Mouse (Mus musculus): ENCODE data around the gene Atp2b1. TPM values are rescaled to one million over a fixed set of nuclear protein-coding genes. Genes with fewer than 3 reads are reported as not detected.

Gene Atp2b1
- polyA plus RNA-seq, 1 experiment, result 36.2 TPM

- Histone ChIP-seq H3ac (ENCODE audit: control insufficient read depth, insufficient read length) (no peak overlapping the region), H3K36me3 (ENCODE audit: control insufficient read depth, insufficient read depth) (no peaks in the 10 kb centered on the region), H3K4me3 (no peak overlapping the region), H3K27me3 (ENCODE audit: control insufficient read depth, insufficient read depth, insufficient read length) (no peaks in the 10 kb centered on the region), H3K79me2 (ENCODE audit: control insufficient read depth, insufficient read depth) (no peaks in the 10 kb centered on the region), H3K4me2 (ENCODE audit: low read depth) (no peak overlapping the region)
- no peak for TF ChIP-seq CEBPB (IDR thresholded peaks at IDR 0.05; ENCODE audit: insufficient read depth, poor library complexity, severe bottlenecking)
- no peak for TF ChIP-seq MAX (IDR thresholded peaks at IDR 0.05; ENCODE audit: low read depth)
- no peak for TF ChIP-seq MYOD1 (IDR thresholded peaks at IDR 0.05; ENCODE audit: control insufficient read depth in 1 of 3, insufficient read length in 2 of 3, low read depth in 2 of 3)
- TF ChIP-seq REST (IDR thresholded peaks at IDR 0.05; ENCODE audit: insufficient read depth, insufficient read length), result no peak
- TF ChIP-seq SRF (IDR thresholded peaks at IDR 0.05; ENCODE audit: control insufficient read depth, insufficient read length, low read depth), result no peak
- no peak for TF ChIP-seq E2F4 (IDR thresholded peaks at IDR 0.05; ENCODE audit: insufficient read depth)
- no peak for TF ChIP-seq TCF12 (IDR thresholded peaks at IDR 0.05; ENCODE audit: insufficient read depth, poor library complexity, severe bottlenecking)
- no peak for TF ChIP-seq MYOG (IDR thresholded peaks at IDR 0.05; ENCODE audit: control insufficient read depth in 1 of 3, insufficient read depth in 1 of 3, insufficient read length in 2 of 3, low read depth in 2 of 3)
- TF ChIP-seq TCF3 (IDR thresholded peaks at IDR 0.05; ENCODE audit: insufficient read length, low read depth), result no peak
- no peak for TF ChIP-seq USF1 (IDR thresholded peaks at IDR 0.05; ENCODE audit: low read depth)
- no peak for TF ChIP-seq POLR2AphosphoS2 (IDR thresholded peaks at IDR 0.05; ENCODE audit: insufficient read length, low read depth)
- no peak for TF ChIP-seq POLR2A (IDR thresholded peaks at IDR 0.05; ENCODE audit: insufficient read length, low read depth)
Measured at GRCm38 (mm10) chr10:99047551-99047940, 133.3 kb downstream of the Atp2b1 start.

GRCm38 (mm10) chr10:99050093-99050492 is 135.9 kb downstream of the Atp2b1 start:
- Histone ChIP-seq H3ac (ENCODE audit: control insufficient read depth, insufficient read length) (no peak overlapping the region), H3K36me3 (ENCODE audit: control insufficient read depth, insufficient read depth) (no peaks in the 10 kb centered on the region), H3K79me2 (ENCODE audit: control insufficient read depth, insufficient read depth) (no peaks in the 10 kb centered on the region), H3K4me3 (no peak overlapping the region), H3K4me2 (ENCODE audit: low read depth) (no peak overlapping the region), H3K27me3 (ENCODE audit: control insufficient read depth, insufficient read depth, insufficient read length) (no peaks in the 10 kb centered on the region)
- no peak for TF ChIP-seq POLR2A (IDR thresholded peaks at IDR 0.05; ENCODE audit: insufficient read length, low read depth)

- H3K27me3 ChIP-seq (ENCODE audit: control insufficient read depth, insufficient read depth, insufficient read length), result no peaks in the 10 kb centered on the region
- TF ChIP-seq MYOG (IDR thresholded peaks at IDR 0.05; ENCODE audit: control insufficient read depth in 1 of 3, insufficient read depth in 1 of 3, insufficient read length in 2 of 3, low read depth in 2 of 3) (no peak), MYOD1 (IDR thresholded peaks at IDR 0.05; ENCODE audit: control insufficient read depth in 1 of 3, insufficient read length in 2 of 3, low read depth in 2 of 3) (no peak), CEBPB (IDR thresholded peaks at IDR 0.05; ENCODE audit: insufficient read depth, poor library complexity, severe bottlenecking) (no peak), REST (IDR thresholded peaks at IDR 0.05; ENCODE audit: insufficient read depth, insufficient read length) (no peak), POLR2A (IDR thresholded peaks at IDR 0.05; ENCODE audit: insufficient read length, low read depth) (no peak), TCF3 (IDR thresholded peaks at IDR 0.05; ENCODE audit: insufficient read length, low read depth) (no peak), SRF (IDR thresholded peaks at IDR 0.05; ENCODE audit: control insufficient read depth, insufficient read length, low read depth) (no peak)
Measured at GRCm38 (mm10) chr10:99053111-99053510, 138.9 kb downstream of the Atp2b1 start.

GRCm38 (mm10) chr10:99060588-99060987 is 146.4 kb downstream of the Atp2b1 start:
- Histone ChIP-seq H3K36me3 (ENCODE audit: control insufficient read depth, insufficient read depth) (no peaks in the 10 kb centered on the region), H3K79me2 (ENCODE audit: control insufficient read depth, insufficient read depth) (no peaks in the 10 kb centered on the region), H3K27me3 (ENCODE audit: control insufficient read depth, insufficient read depth, insufficient read length) (no peaks in the 10 kb centered on the region), H3K4me3 (no peak overlapping the region), H3ac (ENCODE audit: control insufficient read depth, insufficient read length) (no peak overlapping the region), H3K4me2 (ENCODE audit: low read depth) (no peak overlapping the region)
- TF ChIP-seq REST (IDR thresholded peaks at IDR 0.05; ENCODE audit: insufficient read depth, insufficient read length) (no peak), E2F4 (IDR thresholded peaks at IDR 0.05; ENCODE audit: insufficient read depth) (no peak), CEBPB (IDR thresholded peaks at IDR 0.05; ENCODE audit: insufficient read depth, poor library complexity, severe bottlenecking) (no peak), TCF12 (IDR thresholded peaks at IDR 0.05; ENCODE audit: insufficient read depth, poor library complexity, severe bottlenecking) (no peak), TCF3 (IDR thresholded peaks at IDR 0.05; ENCODE audit: insufficient read length, low read depth) (no peak), POLR2AphosphoS2 (IDR thresholded peaks at IDR 0.05; ENCODE audit: insufficient read length, low read depth) (no peak), USF1 (IDR thresholded peaks at IDR 0.05; ENCODE audit: low read depth) (no peak), MAX (IDR thresholded peaks at IDR 0.05; ENCODE audit: low read depth) (no peak), SRF (IDR thresholded peaks at IDR 0.05; ENCODE audit: control insufficient read depth, insufficient read length, low read depth) (no peak), POLR2A (IDR thresholded peaks at IDR 0.05; ENCODE audit: insufficient read length, low read depth) (no peak), MYOD1 (IDR thresholded peaks at IDR 0.05; ENCODE audit: control insufficient read depth in 1 of 3, insufficient read length in 2 of 3, low read depth in 2 of 3) (no peak), MYOG (IDR thresholded peaks at IDR 0.05; ENCODE audit: control insufficient read depth in 1 of 3, insufficient read depth in 1 of 3, insufficient read length in 2 of 3, low read depth in 2 of 3) (no peak)

More at GRCm38 (mm10) chr10:99053111-99053510, 138.9 kb downstream of the Atp2b1 start:
- H3K79me2 ChIP-seq (ENCODE audit: control insufficient read depth, insufficient read depth), result no peaks in the 10 kb centered on the region
- H3K4me2 ChIP-seq (ENCODE audit: low read depth), result no peak overlapping the region
- H3K36me3 ChIP-seq (ENCODE audit: control insufficient read depth, insufficient read depth), result no peaks in the 10 kb centered on the region
- no peak overlapping the region for H3K4me3 ChIP-seq
- H3ac ChIP-seq (ENCODE audit: control insufficient read depth, insufficient read length), result no peak overlapping the region

GRCm38 (mm10) chr10:99061418-99061817 is 147.2 kb downstream of the Atp2b1 start:
- no peaks in the 10 kb centered on the region for H3K27me3 ChIP-seq (ENCODE audit: control insufficient read depth, insufficient read depth, insufficient read length)
- no peaks in the 10 kb centered on the region for H3K36me3 ChIP-seq (ENCODE audit: control insufficient read depth, insufficient read depth)
- no peak overlapping the region for H3K4me3 ChIP-seq
- no peak overlapping the region for H3K4me2 ChIP-seq (ENCODE audit: low read depth)
- H3K79me2 ChIP-seq (ENCODE audit: control insufficient read depth, insufficient read depth), result no peaks in the 10 kb centered on the region
- no peak overlapping the region for H3ac ChIP-seq (ENCODE audit: control insufficient read depth, insufficient read length)
- TF ChIP-seq E2F4 (IDR thresholded peaks at IDR 0.05; ENCODE audit: insufficient read depth), result no peak
- no peak for TF ChIP-seq POLR2AphosphoS2 (IDR thresholded peaks at IDR 0.05; ENCODE audit: insufficient read length, low read depth)
- no peak for TF ChIP-seq MAX (IDR thresholded peaks at IDR 0.05; ENCODE audit: low read depth)
- TF ChIP-seq USF1 (IDR thresholded peaks at IDR 0.05; ENCODE audit: low read depth), result no peak
- no peak for TF ChIP-seq REST (IDR thresholded peaks at IDR 0.05; ENCODE audit: insufficient read depth, insufficient read length)
- no peak for TF ChIP-seq TCF3 (IDR thresholded peaks at IDR 0.05; ENCODE audit: insufficient read length, low read depth)
- TF ChIP-seq POLR2A (IDR thresholded peaks at IDR 0.05; ENCODE audit: insufficient read length, low read depth), result no peak
